Mouse (Mus musculus) monocyte, adult 2 months (primary cell): Measurements from ENCODE around the gene Gria3.

Source experiments
- DNase-seq, 2 experiments: peaks; one replicate each; pipeline ENCODE4 v3.0.0; 2022; ENCODE audit warnings: low spot score in 2 of 2, low read depth in 1 of 2

Gene Gria3

GRCm38 (mm10) chrX:41400058-41400904, at the start of gene Gria3:
Gene Gria3, plus strand, starts transcription at chrX:41400854.
- DNase-seq, result no peak

- no peak for DNase-seq
Observed at GRCm38 (mm10) chrX:41387086-41387485, 13.6 kb upstream of the Gria3 start.

GRCm38 (mm10) chrX:41389079-41389478, 11.6 kb upstream of the Gria3 start:
- DNase-seq, result no peak

- no peak for DNase-seq
Observed at GRCm38 (mm10) chrX:41398482-41398881, 2.2 kb upstream of the Gria3 start.

GRCm38 (mm10) chrX:41401186-41401585, 532 bp downstream of the Gria3 start:
- DNase-seq, result no peak

GRCm38 (mm10) chrX:41401590-41402240, 1.1 kb downstream of the Gria3 start:
- no peak for DNase-seq

GRCm38 (mm10) chrX:41402656-41403055, 2.0 kb downstream of the Gria3 start:
- no peak for DNase-seq

- no peak for DNase-seq
Observed at GRCm38 (mm10) chrX:41406288-41406687, 5.6 kb downstream of the Gria3 start.

- no peak for DNase-seq
Observed at GRCm38 (mm10) chrX:41409791-41410190, 9.1 kb downstream of the Gria3 start.

- no peak for DNase-seq
Observed at GRCm38 (mm10) chrX:41425651-41426050, 25.0 kb downstream of the Gria3 start.

GRCm38 (mm10) chrX:41428011-41428410, 27.4 kb downstream of the Gria3 start:
- no peak for DNase-seq

- no peak for DNase-seq
Observed at GRCm38 (mm10) chrX:41435541-41435940, 34.9 kb downstream of the Gria3 start.

- DNase-seq, result no peak
Observed at GRCm38 (mm10) chrX:41438841-41439240, 38.2 kb downstream of the Gria3 start.

- no peak for DNase-seq
Observed at GRCm38 (mm10) chrX:41448876-41449275, 48.2 kb downstream of the Gria3 start.

- DNase-seq, result no peak
Observed at GRCm38 (mm10) chrX:41477486-41477885, 76.8 kb downstream of the Gria3 start.

- DNase-seq, result no peak
Observed at GRCm38 (mm10) chrX:41496528-41496927, 95.9 kb downstream of the Gria3 start.

- no peak for DNase-seq
Observed at GRCm38 (mm10) chrX:41505371-41505770, 104.7 kb downstream of the Gria3 start.

GRCm38 (mm10) chrX:41507959-41508358, 107.3 kb downstream of the Gria3 start:
- DNase-seq, result no peak

GRCm38 (mm10) chrX:41514982-41515381, 114.3 kb downstream of the Gria3 start:
- no peak for DNase-seq

GRCm38 (mm10) chrX:41532511-41532910, 131.9 kb downstream of the Gria3 start:
- no peak for DNase-seq

GRCm38 (mm10) chrX:41535886-41536285, 135.2 kb downstream of the Gria3 start:
- DNase-seq, result no peak

GRCm38 (mm10) chrX:41562296-41563060, 161.8 kb downstream of the Gria3 start:
- no peak for DNase-seq
